Mouse (Mus musculus) kidney, embryonic 14.5 days (tissue): ENCODE results near the gene Dad1. TPM values are rescaled to one million over a fixed set of nuclear protein-coding genes. Genes with fewer than 3 reads are reported as not detected.
A peak's percentile ranks its signal among the peaks of the same experiment; 100 is the strongest.

Experiments
- ATAC-seq: fragments of 200-750 bp; cut with Nextera tagmentation; 2 replicates; pipeline ENCODE4 v1.8.0; 2017; ENCODE audit warnings: moderate number of reproducible peaks, mild to moderate bottlenecking, moderate TSS enrichment, moderate library complexity; ENCODE audit not compliant: low FRiP score, low TSS enrichment
- H3K27ac ChIP-seq: fragments of 300-500 bp; sonication (generic); 2 replicates; pipeline ENCODE4 v1.5.1; 2014; ENCODE audit warnings: low read depth, mild to moderate bottlenecking, low read length, moderate library complexity, mixed read lengths
- H3K27me3 ChIP-seq: fragments of 300-500 bp; sonication (generic); 2 replicates; pipeline ENCODE4 v1.6.1; 2014; ENCODE audit warnings: mild to moderate bottlenecking, low read length; ENCODE audit not compliant: control insufficient read depth, insufficient read depth
- H3K36me3 ChIP-seq: fragments of 300-500 bp; sonication (generic); 2 replicates; pipeline ENCODE4 v1.6.1; 2014; ENCODE audit warnings: low read length, mixed read lengths; ENCODE audit not compliant: control insufficient read depth, insufficient read depth
- H3K4me1 ChIP-seq: fragments of 300-500 bp; sonication (generic); 2 replicates; pipeline ENCODE4 v1.6.1; 2014; ENCODE audit warnings: low read length, mixed read lengths; ENCODE audit not compliant: control insufficient read depth, insufficient read depth
- H3K4me2 ChIP-seq: fragments of 300-500 bp; sonication (generic); replicated peaks from 2 replicates; pipeline ENCODE4 v1.6.1; 2014; ENCODE audit warnings: low read depth, mild to moderate bottlenecking, low read length
- H3K4me3 ChIP-seq: fragments of 300-500 bp; sonication (generic); 2 replicates; pipeline ENCODE4 v1.5.1; 2014; ENCODE audit warnings: mild to moderate bottlenecking, low read length
- H3K9ac ChIP-seq: fragments of 300-500 bp; sonication (generic); 2 replicates; pipeline ENCODE4 v1.6.1; 2014; ENCODE audit warnings: low read depth, mild to moderate bottlenecking, low read length, moderate library complexity
- H3K9me3 ChIP-seq: fragments of 300-500 bp; sonication (generic); 2 replicates; pipeline ENCODE4 v1.6.1; 2016; ENCODE audit warnings: low read length; ENCODE audit not compliant: control insufficient read depth
- WGBS: fragments of 180-500 bp; shearing (Covaris S2); extraction: QIAGEN DNeasy Blood & Tissue Kit; methylation state at CpG from one replicate; pipeline ENCODE4 v1.1.7; 2014; 5-methylcytosine and 5-hydroxymethylcytosine counted together
- polyA plus RNA-seq: library from polyadenylated mRNA; unstranded; fragments of >200 nt; fragmentation: Nextera tagmentation; extraction: Ambion mirVana; gene quantifications from 2 replicates; pipeline ENCODE4 v1.2.1, GENCODE M21; 2014

Dad1 gene
- polyA plus RNA-seq, 1 experiment from 2014 or later = 431 TPM

DNA sequence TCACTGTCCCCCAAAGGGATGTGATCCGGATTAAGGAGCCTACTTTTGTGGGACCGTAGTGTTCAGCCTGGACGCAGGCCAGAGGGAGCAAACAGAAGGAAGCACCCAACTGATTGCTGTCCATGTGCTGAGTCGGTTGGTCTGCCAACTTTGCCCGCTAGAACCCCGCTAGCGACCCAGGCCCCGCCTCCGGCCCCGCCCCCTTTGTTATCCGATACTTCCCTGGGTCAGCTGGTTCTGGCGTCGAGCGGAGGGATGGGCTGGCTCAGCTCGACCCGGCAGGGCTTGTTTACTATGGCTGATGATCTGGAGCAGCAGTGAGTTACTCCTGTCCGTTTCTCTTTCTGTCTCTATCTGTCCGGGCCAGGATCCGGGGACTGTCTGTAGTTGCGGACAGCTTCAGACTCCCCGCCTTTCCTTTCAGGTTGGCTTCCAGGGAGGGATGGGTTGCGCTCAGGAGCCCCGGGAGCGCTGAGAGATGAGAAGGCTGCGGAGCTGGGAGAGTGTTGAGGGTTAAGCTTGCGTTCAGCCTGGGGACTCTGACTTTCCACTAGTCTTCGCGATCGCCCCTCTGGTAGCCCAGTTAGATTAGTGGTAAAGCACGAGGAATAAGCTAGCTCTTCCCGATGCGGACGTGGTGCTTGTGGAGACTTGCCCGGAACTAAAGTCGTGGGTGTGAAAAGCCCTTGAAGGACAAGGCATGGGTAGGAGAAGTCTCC, 5.3 kb upstream of the Dad1 start:
- H3K4me2 ChIP-seq = peak overlapping the region; percentile 44
- no peaks in the 10 kb centered on the region for H3K9me3 ChIP-seq
- H3K27ac ChIP-seq = 0 out of 2 replicates have a peak overlapping the region, but pooled peaks have one; percentile 18
- no peaks in the 10 kb centered on the region for H3K27me3 ChIP-seq
- ATAC-seq = peak; percentile 93
- under 1% methylated on average over 35 of the region's 35 CpGs for whole genome bisulfite sequencing
- peaks cover 13% of the 10 kb centered on the region for H3K4me1 ChIP-seq
- H3K9ac ChIP-seq = peak overlapping the region; percentile 65
- peaks cover 15% of the 10 kb centered on the region; the same call in 1 of the 2 replicates for H3K36me3 ChIP-seq
- peak overlapping the region; percentile 53 for H3K4me3 ChIP-seq

DNA sequence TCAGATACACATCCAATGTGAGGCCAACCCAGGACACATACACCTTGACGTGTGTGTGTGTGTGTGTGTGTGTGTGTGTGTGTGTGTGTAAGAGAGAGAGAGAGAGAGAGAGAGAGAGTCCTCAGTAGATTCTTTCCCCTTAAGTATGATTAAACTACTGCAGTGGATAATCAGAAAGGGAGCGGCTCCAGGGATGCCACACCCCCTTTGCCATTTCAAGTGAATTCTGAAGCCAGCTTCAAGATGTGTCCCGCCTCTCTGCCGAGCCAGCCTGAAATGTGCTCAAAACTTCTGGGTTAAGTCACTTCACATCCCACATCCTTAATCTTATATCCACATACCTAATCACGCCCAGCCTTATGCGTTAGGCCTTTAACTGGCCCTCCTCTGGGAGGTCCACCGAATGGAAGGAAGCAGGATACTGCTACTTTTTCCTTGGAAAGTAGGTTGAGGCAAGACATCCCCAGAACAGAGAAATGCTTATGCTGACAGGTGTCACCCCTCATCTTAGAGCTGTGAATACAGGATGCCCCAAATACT, 4.3 kb upstream of the Dad1 start:
- Histone ChIP-seq H3K9ac (no peak overlapping the region), H3K27me3 (no peaks in the 10 kb centered on the region), H3K4me3 (no peak overlapping the region), H3K27ac (no peak overlapping the region), H3K4me1 (peaks cover 13% of the 10 kb centered on the region), H3K36me3 (peaks cover 9% of the 10 kb centered on the region; the same call in 1 of the 2 replicates), H3K4me2 (peak overlapping the region; percentile 44; the same call in 1 of the 2 replicates), H3K9me3 (no peaks in the 10 kb centered on the region)
- 74% methylated on average over 7 of the region's 7 CpGs for WGBS
- no peak for ATAC-seq

DNA sequence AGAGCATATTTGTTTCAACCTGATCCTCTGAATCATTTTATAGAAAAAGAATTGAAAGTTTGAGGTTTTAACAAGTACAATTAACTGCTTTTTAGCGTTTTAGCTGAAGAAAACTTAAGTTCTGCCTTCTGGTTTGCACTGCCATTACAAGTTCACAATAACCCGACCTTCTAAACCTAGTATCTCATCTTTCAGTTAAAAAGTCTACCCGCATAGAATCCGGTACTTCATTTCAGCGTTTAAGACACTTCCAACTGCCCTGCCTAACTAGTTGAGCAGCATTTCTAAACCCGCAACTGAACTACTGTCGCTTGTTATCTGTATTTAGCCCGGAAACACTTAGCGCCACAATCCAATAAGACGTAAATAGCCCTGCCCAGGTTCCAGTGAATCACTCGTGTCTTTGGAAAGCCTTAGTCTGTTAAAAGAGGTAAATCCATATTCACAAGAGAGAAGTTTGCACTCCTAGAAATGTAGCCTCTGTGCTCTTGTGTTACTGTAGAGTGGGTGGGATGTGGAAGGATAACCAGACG, 832 bp upstream of the Dad1 start:
- Histone ChIP-seq H3K27ac (no peak overlapping the region), H3K27me3 (no peaks in the 10 kb centered on the region), H3K4me1 (peaks cover 34% of the 10 kb centered on the region), H3K9ac (no peak overlapping the region; the same call in 1 of the 2 replicates), H3K4me3 (peak overlapping the region; percentile 82), H3K36me3 (peaks cover 3% of the 10 kb centered on the region; the same call in 1 of the 2 replicates), H3K9me3 (no peaks in the 10 kb centered on the region), H3K4me2 (peak overlapping the region; percentile 51)
- ATAC-seq = no peak
- 65% methylated on average over 12 of the region's 12 CpGs for WGBS

- no peaks in the 10 kb centered on the region for H3K27me3 ChIP-seq
- no peak overlapping the region for H3K9ac ChIP-seq
- H3K4me2 ChIP-seq = peak overlapping the region; percentile 31
- peaks cover 17% of the 10 kb centered on the region; the same call in 1 of the 2 replicates for H3K36me3 ChIP-seq
- no peak overlapping the region for H3K4me3 ChIP-seq
- WGBS = 25% methylated on average over 4 of the region's 4 CpGs
- H3K4me1 ChIP-seq = peaks cover 51% of the 10 kb centered on the region
- H3K27ac ChIP-seq = peak overlapping the region; percentile 88; the same call in 1 of the 2 replicates
- ATAC-seq = no peak
- H3K9me3 ChIP-seq = no peaks in the 10 kb centered on the region
Measured at GRCm38 (mm10) chr14:54250122-54250521, 3.8 kb downstream of the Dad1 start.

GRCm38 (mm10) chr14:54249326-54249725, 4.6 kb downstream of the Dad1 start:
- H3K4me3 ChIP-seq = peak overlapping the region; percentile 4; the same call in 1 of the 2 replicates
- H3K4me1 ChIP-seq = peaks cover 46% of the 10 kb centered on the region
- no peaks in the 10 kb centered on the region for H3K9me3 ChIP-seq
- no peak overlapping the region for H3K9ac ChIP-seq
- WGBS = 18% methylated on average over 9 of the region's 9 CpGs
- H3K36me3 ChIP-seq = peaks cover 21% of the 10 kb centered on the region; the same call in 1 of the 2 replicates
- H3K27me3 ChIP-seq = no peaks in the 10 kb centered on the region
- peak overlapping the region; percentile 88 for H3K27ac ChIP-seq
- H3K4me2 ChIP-seq = peak overlapping the region; percentile 31
- peak; percentile 8 for ATAC-seq

- no peak for ATAC-seq
- Histone ChIP-seq H3K4me2 (no peak overlapping the region), H3K9ac (no peak overlapping the region), H3K27me3 (no peaks in the 10 kb centered on the region), H3K27ac (no peak overlapping the region), H3K36me3 (peaks cover 42% of the 10 kb centered on the region), H3K4me3 (no peak overlapping the region), H3K9me3 (no peaks in the 10 kb centered on the region), H3K4me1 (peaks cover 38% of the 10 kb centered on the region)
- 95% methylated on average over 3 of the region's 3 CpGs for WGBS
Measured at GRCm38 (mm10) chr14:54246232-54246631, 7.7 kb downstream of the Dad1 start.

DNA sequence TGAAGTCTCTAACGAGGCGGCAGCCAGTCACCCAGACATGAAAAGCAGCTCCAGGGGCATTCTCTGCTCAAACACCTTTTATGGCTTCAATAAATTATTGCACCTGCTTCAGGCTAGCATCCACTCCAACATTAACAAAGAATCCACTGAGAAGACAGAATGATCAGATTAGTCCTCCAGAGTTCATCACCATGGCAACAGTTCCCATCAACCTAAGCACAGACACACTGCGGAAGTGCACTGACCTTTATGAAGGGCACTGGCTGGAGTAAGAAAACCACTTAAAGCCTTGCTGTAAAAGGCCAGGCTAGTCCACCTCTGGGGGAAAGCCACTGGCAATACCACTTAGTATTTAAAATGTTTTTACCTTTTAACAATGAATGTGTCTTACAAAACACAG, 9.7 kb downstream of the Dad1 start:
- peaks cover 46% of the 10 kb centered on the region for H3K36me3 ChIP-seq
- 19% methylated on average over 3 of the region's 3 CpGs for WGBS
- H3K4me3 ChIP-seq = no peak overlapping the region

DNA sequence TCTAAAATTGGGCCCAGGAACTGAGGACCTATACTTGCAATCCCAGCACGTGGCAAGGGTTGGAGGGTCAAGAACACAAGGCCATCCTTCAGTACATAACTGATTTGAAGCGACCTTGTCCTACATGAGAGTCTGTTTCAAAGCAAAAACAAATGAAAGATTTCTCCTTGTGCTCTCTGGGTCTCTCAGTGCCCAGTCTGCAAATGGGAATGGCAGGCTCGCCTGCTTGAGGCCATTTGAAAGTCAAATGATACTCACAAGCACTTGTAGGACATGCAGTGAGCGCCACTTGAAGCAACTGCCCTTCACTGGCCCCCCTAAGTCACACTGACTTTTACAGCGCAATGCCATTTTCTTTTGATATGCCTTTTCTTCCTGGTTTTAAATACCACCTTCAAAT, 13.4 kb downstream of the Dad1 start:
- Histone ChIP-seq H3K9me3 (no peaks in the 10 kb centered on the region), H3K36me3 (peaks cover 47% of the 10 kb centered on the region), H3K4me3 (no peak overlapping the region), H3K4me2 (no peak overlapping the region), H3K27ac (no peak overlapping the region), H3K4me1 (peaks cover 7% of the 10 kb centered on the region), H3K27me3 (no peaks in the 10 kb centered on the region), H3K9ac (no peak overlapping the region)
- 73% methylated on average over 5 of the region's 5 CpGs for WGBS
- no peak for ATAC-seq

More for the DNA sequence above, 9.7 kb downstream of the Dad1 start:
- H3K4me1 ChIP-seq = peaks cover 19% of the 10 kb centered on the region
- peak; percentile 39; the same call in 1 of the 2 replicates for ATAC-seq
- H3K27ac ChIP-seq = no peak overlapping the region
- H3K4me2 ChIP-seq = no peak overlapping the region
- no peaks in the 10 kb centered on the region for H3K27me3 ChIP-seq
- no peak overlapping the region for H3K9ac ChIP-seq
- H3K9me3 ChIP-seq = no peaks in the 10 kb centered on the region
